Mouse (Mus musculus) brain, embryonic 14.5 days (tissue): ENCODE measurements around the gene Ugt1a7c.
"Not testable (repeated sequence)": the region's sequence is repeated elsewhere in the genome, so short reads cannot be mapped to it uniquely, and the experiment has no call there.

Source experiments
- CTCF ChIP-seq: fragments of 200-500 bp; IDR thresholded peaks from 2 replicates; pipeline ENCODE4 v1.5.1; 2012; ENCODE audit warnings: inconsistent platforms, mild to moderate bottlenecking, moderate library complexity, borderline replicate concordance; ENCODE audit not compliant: insufficient read depth, insufficient read length; ENCODE audit errors: extremely low read depth
- POLR2A ChIP-seq: fragments of 200-500 bp; IDR thresholded peaks from 2 replicates; pipeline ENCODE4 v1.6.1; 2012; ENCODE audit warnings: mild to moderate bottlenecking, inconsistent platforms, borderline replicate concordance; ENCODE audit not compliant: poor library complexity, insufficient read depth, insufficient read length, severe bottlenecking; ENCODE audit errors: extremely low read depth

- TF ChIP-seq POLR2A, CTCF: not testable (repeated sequence)
These were observed 45.6 kb downstream of the Ugt1a7c start for GRCm38 (mm10) chr1:88140492-88140891.
